Mouse (Mus musculus): ENCODE measurements at regions not wholly inside any gene's neighbourhood (a gene's known extent, or its start where the extent isn't known, plus 50 kb on each side); places are given as distances from the start of the nearest gene placed in this dataset.

DNA sequence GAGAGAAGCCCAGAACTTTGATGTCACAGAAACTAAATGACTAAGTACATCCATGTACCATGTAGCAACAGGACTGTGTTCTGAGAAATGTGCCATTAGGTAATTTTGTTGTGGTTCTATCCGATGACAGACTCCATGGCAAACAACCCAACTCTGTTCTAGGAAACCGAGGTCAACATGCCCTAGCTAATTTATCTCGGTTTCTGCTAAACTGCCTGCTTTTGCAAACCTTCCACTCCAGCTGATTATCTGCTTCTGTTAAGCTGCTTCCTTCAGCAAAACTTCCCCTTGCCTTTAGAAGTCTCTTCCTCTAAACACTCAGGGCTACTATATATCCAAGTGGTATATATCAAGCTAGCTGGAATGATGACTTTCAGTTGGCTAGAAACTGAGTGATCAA, 178.8 kb upstream of the Fer start:
- no peak overlapping the region for H3K27ac ChIP-seq (ENCODE audit: insufficient read depth, low read depth, low read length)
- no peaks in the 10 kb centered on the region for H3K27me3 ChIP-seq (ENCODE audit: control insufficient read depth, insufficient read depth, low read length)
- no peak overlapping the region for H3K4me3 ChIP-seq (ENCODE audit: low read depth, low read length)
- 51% methylated on average over 3 of the region's 3 CpGs for WGBS
- H3K4me1 ChIP-seq (ENCODE audit: control insufficient read depth, insufficient read depth, insufficient read length, low read length): 0 out of 2 replicates have a peak, but pooled peaks cover under 1% of the 10 kb centered on the region
- TF ChIP-seq POLR2A (IDR thresholded peaks at IDR 0.05; ENCODE audit: low read depth, low read length) (no peak), CTCF (IDR thresholded peaks at IDR 0.05; ENCODE audit: extremely low read depth, insufficient read length, insufficient replicate concordance, low read depth, low read length) (no peak)
- H3K36me3 ChIP-seq (ENCODE audit: control insufficient read depth, insufficient read depth, low read length): no peaks in the 10 kb centered on the region

- no peak overlapping the region for H3K4me3 ChIP-seq (ENCODE audit: low read depth, low read length)
- H3K36me3 ChIP-seq (ENCODE audit: control insufficient read depth, insufficient read depth, low read length): no peaks in the 10 kb centered on the region
- H3K27ac ChIP-seq (ENCODE audit: insufficient read depth, low read depth, low read length): no peak overlapping the region
- WGBS: 61% methylated on average over 4 of the region's 4 CpGs
- no peak for TF ChIP-seq POLR2A (IDR thresholded peaks at IDR 0.05; ENCODE audit: low read depth, low read length)
- no peak for TF ChIP-seq CTCF (IDR thresholded peaks at IDR 0.05; ENCODE audit: extremely low read depth, insufficient read length, insufficient replicate concordance, low read depth, low read length)
- no peaks in the 10 kb centered on the region for H3K27me3 ChIP-seq (ENCODE audit: control insufficient read depth, insufficient read depth, low read length)
- no peaks in the 10 kb centered on the region for H3K4me1 ChIP-seq (ENCODE audit: control insufficient read depth, insufficient read depth, insufficient read length, low read length)
Observed at GRCm38 (mm10) chr17:63685956-63686355, 176.9 kb upstream of the Fer start.

GRCm38 (mm10) chr17:63686361-63686760, 176.5 kb upstream of the Fer start:
- H3K4me1 ChIP-seq (ENCODE audit: control insufficient read depth, insufficient read depth, insufficient read length, low read length): no peaks in the 10 kb centered on the region
- TF ChIP-seq POLR2A (IDR thresholded peaks at IDR 0.05; ENCODE audit: low read depth, low read length) (no peak), CTCF (IDR thresholded peaks at IDR 0.05; ENCODE audit: extremely low read depth, insufficient read length, insufficient replicate concordance, low read depth, low read length) (no peak)
- no peaks in the 10 kb centered on the region for H3K27me3 ChIP-seq (ENCODE audit: control insufficient read depth, insufficient read depth, low read length)
- H3K27ac ChIP-seq (ENCODE audit: insufficient read depth, low read depth, low read length): no peak overlapping the region
- 73% methylated on average over 4 of the region's 4 CpGs for WGBS
- no peaks in the 10 kb centered on the region for H3K36me3 ChIP-seq (ENCODE audit: control insufficient read depth, insufficient read depth, low read length)
- no peak overlapping the region for H3K4me3 ChIP-seq (ENCODE audit: low read depth, low read length)

DNA sequence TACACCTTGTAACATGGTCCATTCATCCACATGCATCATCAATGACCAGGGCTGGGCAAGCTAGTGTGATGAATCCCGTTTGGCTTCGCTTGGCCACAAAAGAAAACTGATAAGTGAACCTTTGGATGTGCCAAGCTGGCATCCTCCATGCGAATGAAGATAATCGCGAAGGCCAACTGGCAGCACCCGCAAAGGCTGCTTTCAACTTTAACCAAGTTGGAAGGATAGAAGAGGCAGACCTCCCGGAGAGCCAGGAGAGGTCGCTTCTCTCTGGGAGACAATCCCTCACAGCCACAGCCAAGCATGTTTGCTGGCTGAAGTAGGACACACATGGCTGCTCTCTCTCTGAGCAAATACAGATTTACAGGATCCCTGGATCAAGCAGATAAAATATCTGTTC, 173.6 kb upstream of the Fer start:
- Histone ChIP-seq H3K4me1 (ENCODE audit: control insufficient read depth, insufficient read depth, insufficient read length, low read length) (no peaks in the 10 kb centered on the region), H3K27me3 (ENCODE audit: control insufficient read depth, insufficient read depth, low read length) (no peaks in the 10 kb centered on the region), H3K4me3 (ENCODE audit: low read depth, low read length) (no peak overlapping the region), H3K36me3 (ENCODE audit: control insufficient read depth, insufficient read depth, low read length) (no peaks in the 10 kb centered on the region), H3K27ac (ENCODE audit: insufficient read depth, low read depth, low read length) (no peak overlapping the region)
- TF ChIP-seq CTCF (IDR thresholded peaks at IDR 0.05; ENCODE audit: extremely low read depth, insufficient read length, insufficient replicate concordance, low read depth, low read length) (no peak), POLR2A (IDR thresholded peaks at IDR 0.05; ENCODE audit: low read depth, low read length) (no peak)
- WGBS: 82% methylated on average over 8 of the region's 8 CpGs

GRCm38 (mm10) chr17:63690829-63691689, 171.8 kb upstream of the Fer start:
- no peaks in the 10 kb centered on the region for H3K27me3 ChIP-seq (ENCODE audit: control insufficient read depth, insufficient read depth, low read length)
- no peak overlapping the region for H3K27ac ChIP-seq (ENCODE audit: insufficient read depth, low read depth, low read length)
- WGBS: 70% methylated on average over 11 of the region's 11 CpGs

GRCm38 (mm10) chr17:63691690-63691968, 171.2 kb upstream of the Fer start:
- no peak overlapping the region for H3K4me3 ChIP-seq (ENCODE audit: low read depth, low read length)
- no peaks in the 10 kb centered on the region for H3K4me1 ChIP-seq (ENCODE audit: control insufficient read depth, insufficient read depth, insufficient read length, low read length)
- no peaks in the 10 kb centered on the region for H3K27me3 ChIP-seq (ENCODE audit: control insufficient read depth, insufficient read depth, low read length)
- 67% methylated on average over 3 of the region's 3 CpGs for WGBS
- TF ChIP-seq CTCF (IDR thresholded peaks at IDR 0.05; ENCODE audit: extremely low read depth, insufficient read length, insufficient replicate concordance, low read depth, low read length) (no peak), POLR2A (IDR thresholded peaks at IDR 0.05; ENCODE audit: low read depth, low read length) (no peak)
- H3K27ac ChIP-seq (ENCODE audit: insufficient read depth, low read depth, low read length): no peak overlapping the region
- H3K36me3 ChIP-seq (ENCODE audit: control insufficient read depth, insufficient read depth, low read length): no peaks in the 10 kb centered on the region

More at GRCm38 (mm10) chr17:63690829-63691689, 171.8 kb upstream of the Fer start:
- TF ChIP-seq CTCF (IDR thresholded peaks at IDR 0.05; ENCODE audit: extremely low read depth, insufficient read length, insufficient replicate concordance, low read depth, low read length): no peak
- no peak for TF ChIP-seq POLR2A (IDR thresholded peaks at IDR 0.05; ENCODE audit: low read depth, low read length)
- no peak overlapping the region for H3K4me3 ChIP-seq (ENCODE audit: low read depth, low read length)
- H3K4me1 ChIP-seq (ENCODE audit: control insufficient read depth, insufficient read depth, insufficient read length, low read length): no peaks in the 10 kb centered on the region
- H3K36me3 ChIP-seq (ENCODE audit: control insufficient read depth, insufficient read depth, low read length): no peaks in the 10 kb centered on the region

DNA sequence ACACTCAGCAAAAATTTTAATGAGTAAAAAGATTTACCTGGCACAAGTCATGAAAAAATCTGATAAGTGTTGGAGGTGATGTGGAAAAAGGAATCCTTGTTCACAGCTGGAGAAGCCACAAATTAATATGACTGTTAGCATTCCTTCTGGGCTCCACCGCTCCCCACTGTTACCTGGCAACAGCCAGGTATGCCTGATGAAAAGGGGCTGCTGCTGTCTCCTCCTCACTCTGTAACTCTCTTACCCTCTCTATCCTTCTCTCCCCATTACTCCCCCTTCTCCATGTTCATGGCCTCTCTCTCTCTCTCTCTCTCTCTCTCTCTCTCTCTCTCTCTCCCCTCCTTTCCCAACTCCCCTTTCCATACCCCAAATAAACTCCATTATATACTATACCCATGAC, 169.6 kb upstream of the Fer start:
- TF ChIP-seq CTCF (IDR thresholded peaks at IDR 0.05; ENCODE audit: extremely low read depth, insufficient read length, insufficient replicate concordance, low read depth, low read length): no peak
- no peak for TF ChIP-seq POLR2A (IDR thresholded peaks at IDR 0.05; ENCODE audit: low read depth, low read length)
- Histone ChIP-seq H3K27me3 (ENCODE audit: control insufficient read depth, insufficient read depth, low read length) (no peaks in the 10 kb centered on the region), H3K36me3 (ENCODE audit: control insufficient read depth, insufficient read depth, low read length) (no peaks in the 10 kb centered on the region), H3K4me1 (ENCODE audit: control insufficient read depth, insufficient read depth, insufficient read length, low read length) (no peaks in the 10 kb centered on the region), H3K27ac (ENCODE audit: insufficient read depth, low read depth, low read length) (no peak overlapping the region), H3K4me3 (ENCODE audit: low read depth, low read length) (no peak overlapping the region)
- 50% methylated on average over 1 of the region's 1 CpGs for WGBS
